Mouse (Mus musculus) bone marrow macrophage, adult 2 months (primary cell): ENCODE results near the gene Zfpl1.

Experiments used
- CTCF ChIP-seq: IDR thresholded peaks from 2 replicates; pipeline ENCODE4 v1.5.1; 2012; ENCODE audit warnings: low read depth, mild to moderate bottlenecking, low read length, moderate library complexity
- POLR2A ChIP-seq: IDR thresholded peaks from 2 replicates; pipeline ENCODE4 v1.6.1; 2012; ENCODE audit warnings: mild to moderate bottlenecking, low read depth, low read length, borderline replicate concordance

DNA sequence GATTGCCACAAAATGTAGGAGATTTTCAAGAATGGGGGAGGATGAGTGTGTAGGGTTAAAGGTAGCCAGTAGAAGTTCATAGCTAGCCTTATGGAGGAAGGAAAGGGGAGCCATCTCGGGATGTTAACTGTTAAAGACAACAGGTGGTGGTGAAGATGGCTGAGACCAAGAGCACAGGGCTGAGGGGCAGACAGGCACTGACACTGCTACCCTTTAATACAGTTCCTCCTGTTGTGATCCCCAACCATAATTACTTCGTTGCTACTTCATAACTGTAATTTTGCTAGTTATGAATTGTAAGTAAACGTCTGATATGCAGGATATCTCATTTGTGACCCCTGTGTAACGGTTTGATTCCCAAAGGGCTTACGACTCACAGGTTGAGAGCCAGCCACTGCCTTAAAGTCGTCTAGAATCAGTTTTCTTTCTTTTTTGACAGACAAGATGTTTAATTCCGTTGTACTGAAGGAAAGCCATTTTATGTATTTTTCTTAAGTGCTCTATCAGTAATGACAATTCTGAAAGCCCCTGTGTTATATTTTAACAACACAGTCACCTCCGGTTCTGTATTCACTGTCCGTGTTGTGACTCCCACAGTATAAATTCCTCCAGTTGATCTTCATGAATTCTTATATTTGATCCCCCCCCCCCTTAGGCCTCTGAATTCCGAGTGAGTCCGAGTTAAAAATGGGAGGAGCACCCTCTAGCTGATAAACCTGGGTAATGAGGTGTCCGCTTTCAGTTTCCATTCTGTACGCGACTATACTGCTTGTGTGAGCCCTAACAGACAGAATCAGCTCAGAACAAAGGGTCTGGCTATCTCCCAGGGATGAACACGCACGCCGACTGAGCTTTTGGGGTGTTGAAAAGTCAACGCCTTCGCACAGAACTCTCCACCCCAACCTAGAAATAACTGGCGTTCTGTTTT is 39.1 kb downstream of the Zfpl1 start:
- TF ChIP-seq POLR2A (no peak), CTCF (no peak)
